Mouse (Mus musculus) layer of hippocampus, adult 8-10 months (tissue): Measurements from ENCODE around the gene Slirp. TPM values are rescaled to one million over a fixed set of nuclear protein-coding genes. Genes with fewer than 3 reads are reported as not detected.
A peak's percentile ranks its signal among the peaks of the same experiment; 100 is the strongest.

Source experiments
- DNase-seq, 2 experiments: peaks; one replicate each; pipeline ENCODE4 v3.0.0; 2022; ENCODE audit warnings: low spot score in 2 of 2
- total RNA-seq, 4 experiments: library from RNA; stranded (reverse); gene quantifications; 2 replicates each; pipeline ENCODE4 v1.2.4; 2022

The Slirp gene
- total RNA-seq: 100 to 1,000 TPM; 102 to 127 (median 112) TPM

- DNase-seq: peak; percentile 88 to 92
Measured at GRCm38 (mm10) chr12:87443700-87444122, at the start of gene Slirp, which contains the start of gene Alkbh1. Slirp (plus strand) TSS chr12:87443896. Alkbh1 (minus strand) TSS chr12:87444017.

GRCm38 (mm10) chr12:87394316-87394715 is 49.4 kb upstream of the Slirp start:
- DNase-seq: no peak

GRCm38 (mm10) chr12:87397126-87397525 is 46.6 kb upstream of the Slirp start:
- no peak for DNase-seq

- no peak for DNase-seq
Measured at GRCm38 (mm10) chr12:87397811-87398417, 45.8 kb upstream of the Slirp start.

- no peak for DNase-seq
Measured at GRCm38 (mm10) chr12:87399119-87399819, 44.4 kb upstream of the Slirp start.

- no peak for DNase-seq
Measured at GRCm38 (mm10) chr12:87401883-87402282, 41.8 kb upstream of the Slirp start.

GRCm38 (mm10) chr12:87405165-87405564 is 38.5 kb upstream of the Slirp start:
- DNase-seq: no peak

GRCm38 (mm10) chr12:87405721-87406120 is 38.0 kb upstream of the Slirp start:
- DNase-seq: no peak

GRCm38 (mm10) chr12:87407869-87408605 is 35.7 kb upstream of the Slirp start:
- DNase-seq: no peak

- no peak for DNase-seq
Measured at GRCm38 (mm10) chr12:87409123-87409522, 34.6 kb upstream of the Slirp start.

- no peak for DNase-seq
Measured at GRCm38 (mm10) chr12:87410999-87411398, 32.7 kb upstream of the Slirp start.

- peak; percentile 30 to 68 for DNase-seq
Measured at GRCm38 (mm10) chr12:87413179-87413790, 30.4 kb upstream of the Slirp start.

GRCm38 (mm10) chr12:87415358-87415757 is 28.3 kb upstream of the Slirp start:
- no peak for DNase-seq

- peak in 1 of 2 experiments; percentile 33 for DNase-seq
Measured at GRCm38 (mm10) chr12:87416690-87417089, 27.0 kb upstream of the Slirp start.

- no peak for DNase-seq
Measured at GRCm38 (mm10) chr12:87418921-87419320, 24.8 kb upstream of the Slirp start.

GRCm38 (mm10) chr12:87419974-87420485 is 23.7 kb upstream of the Slirp start:
- no peak for DNase-seq

- no peak for DNase-seq
Measured at GRCm38 (mm10) chr12:87421708-87422507, 21.8 kb upstream of the Slirp start.

GRCm38 (mm10) chr12:87423700-87424099 is 20.0 kb upstream of the Slirp start:
- no peak for DNase-seq

GRCm38 (mm10) chr12:87424516-87424915 is 19.2 kb upstream of the Slirp start:
- no peak for DNase-seq

- no peak for DNase-seq
Measured at GRCm38 (mm10) chr12:87426354-87427031, 17.2 kb upstream of the Slirp start.
